Mouse (Mus musculus): ENCODE measurements around the gene Ntn4.

Gene Ntn4

GRCm38 (mm10) chr10:93640521-93640952 lies at the start of gene Ntn4:
Ntn4 (plus strand) TSS chr10:93640681.
- DNase-seq = no peak

GRCm38 (mm10) chr10:93592456-93592855 lies 48.0 kb upstream of the Ntn4 start:
- peak; percentile 34 to 41 for DNase-seq

- DNase-seq = peak; percentile 94 to 95
These were observed 46.4 kb upstream of the Ntn4 start for GRCm38 (mm10) chr10:93594022-93594482.

- no peak for DNase-seq
These were observed 44.6 kb upstream of the Ntn4 start for GRCm38 (mm10) chr10:93595831-93596230.

- DNase-seq = no peak
These were observed 43.8 kb upstream of the Ntn4 start for GRCm38 (mm10) chr10:93596641-93597040.

- no peak for DNase-seq
These were observed 38.2 kb upstream of the Ntn4 start for GRCm38 (mm10) chr10:93602309-93602708.

GRCm38 (mm10) chr10:93603256-93603655 lies 37.2 kb upstream of the Ntn4 start:
- peak in 1 of 2 experiments; percentile 37 for DNase-seq

GRCm38 (mm10) chr10:93606326-93606725 lies 34.2 kb upstream of the Ntn4 start:
- no peak for DNase-seq

GRCm38 (mm10) chr10:93608051-93608450 lies 32.4 kb upstream of the Ntn4 start:
- peak; percentile 29 to 62 for DNase-seq

GRCm38 (mm10) chr10:93609236-93609635 lies 31.2 kb upstream of the Ntn4 start:
- DNase-seq = no peak

- DNase-seq = no peak
These were observed 29.6 kb upstream of the Ntn4 start for GRCm38 (mm10) chr10:93610896-93611295.

GRCm38 (mm10) chr10:93611419-93612007 lies 29.0 kb upstream of the Ntn4 start:
- DNase-seq = peak; percentile 64 to 74

GRCm38 (mm10) chr10:93614850-93615249 lies 25.6 kb upstream of the Ntn4 start:
- DNase-seq = no peak

GRCm38 (mm10) chr10:93620438-93621179 lies 19.9 kb upstream of the Ntn4 start:
- no peak for DNase-seq

- no peak for DNase-seq
These were observed 16.8 kb upstream of the Ntn4 start for GRCm38 (mm10) chr10:93623725-93624124.

GRCm38 (mm10) chr10:93624151-93624550 lies 16.3 kb upstream of the Ntn4 start:
- DNase-seq = no peak

GRCm38 (mm10) chr10:93630310-93630709 lies 10.2 kb upstream of the Ntn4 start:
- no peak for DNase-seq

- DNase-seq = no peak
These were observed 8.4 kb upstream of the Ntn4 start for GRCm38 (mm10) chr10:93632086-93632485.

- DNase-seq = peak; percentile 92 to 96
These were observed 6.9 kb upstream of the Ntn4 start for GRCm38 (mm10) chr10:93633563-93633962.

- DNase-seq = peak; percentile 44 to 66
These were observed 6.5 kb upstream of the Ntn4 start for GRCm38 (mm10) chr10:93633971-93634370.

GRCm38 (mm10) chr10:93635941-93636340 lies 4.5 kb upstream of the Ntn4 start:
- DNase-seq = peak; percentile 89 to 93

- DNase-seq = peak; percentile 81 to 86
These were observed 706 bp downstream of the Ntn4 start for GRCm38 (mm10) chr10:93640953-93641820.
